Mouse (Mus musculus) ovary, postnatal 10 days (tissue): ENCODE measurements around the gene Smarca5.

Source experiments
- DNase-seq: peaks from one replicate; pipeline ENCODE4 v3.0.0; 2022; ENCODE audit warnings: low spot score

The Smarca5 gene

DNA sequence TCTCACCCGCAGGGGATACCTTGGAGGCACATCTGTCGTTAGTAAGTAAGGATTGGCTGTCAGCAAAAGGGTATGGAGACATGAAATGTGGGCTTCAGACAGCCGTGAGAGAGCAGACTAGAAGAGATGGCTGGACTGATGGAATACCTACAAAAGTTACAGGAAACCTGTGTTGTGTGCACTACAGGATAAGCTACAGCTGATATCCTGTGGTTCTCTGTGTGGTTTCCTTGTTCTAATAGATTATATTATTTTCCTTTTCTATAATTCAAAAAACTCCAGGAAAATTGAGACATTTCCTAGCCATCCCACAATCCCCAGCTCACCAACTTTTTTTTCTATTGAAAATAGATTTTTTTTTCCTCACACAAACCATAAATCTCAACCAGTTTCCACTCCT is 75.8 kb downstream of the Smarca5 start:
- no peak for DNase-seq

- DNase-seq = no peak
Observed at GRCm38 (mm10) chr8:80661055-80661454, 78.2 kb downstream of the Smarca5 start.

DNA sequence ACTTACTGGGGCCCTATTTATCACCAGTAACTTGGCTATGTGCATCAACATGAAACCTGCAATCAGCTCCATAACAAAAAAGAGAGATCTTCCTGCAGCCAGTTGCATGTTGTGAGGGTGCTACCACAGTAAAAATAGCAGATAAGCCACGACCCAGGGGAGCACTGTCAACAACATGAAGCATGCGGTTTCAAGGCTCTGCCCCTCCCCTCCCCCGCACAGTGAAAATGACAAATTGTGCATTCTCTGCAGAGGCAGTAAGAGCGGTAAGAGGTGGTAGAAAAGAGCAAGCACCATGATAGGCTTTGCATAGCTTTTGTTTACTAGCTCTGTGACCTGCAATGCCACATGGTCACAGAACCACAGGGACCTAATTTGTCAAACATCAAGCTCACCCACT is 81.7 kb downstream of the Smarca5 start:
- no peak for DNase-seq
